ENCODE assay signal across 8 mouse cellular contexts in genomic region chr3:55242422-55243055, GRCm38 (mm10). TPM values are rescaled to one million over a fixed set of nuclear protein-coding genes. Genes with fewer than 3 reads are reported as not detected.
A peak's percentile ranks its signal among the peaks of the same experiment; 100 is the strongest.
DNase-seq lines count a peak whose midpoint lies in the region; ATAC-seq and TF ChIP-seq lines count a peak whose summit lies in the region.

No protein-coding gene starts in this region.

- peaks cover 4% of the 10 kb centered on the region; the same call in 1 of the 2 replicates for H3K4me1 ChIP-seq in lung, embryonic 14.5 days (ENCODE audit: insufficient read depth)

- DNase-seq in ES-CJ7 (ENCODE audit: low read depth, low spot score), result peak; percentile 70
- DNase-seq in cerebellum, adult 9-10 months, result peak; percentile 9
- peak; percentile 73 to 75 for DNase-seq in heart, postnatal 36 days
- DNase-seq in layer of hippocampus, adult 9-10 months (ENCODE audit: low spot score), result peak; percentile 58
- DNase-seq in lung, embryonic 14.5 days, result peak; percentile 86
- DNase-seq in retina, postnatal 1 day, result peak; percentile 90

- no peak overlapping the region for H3K27ac ChIP-seq in lung, embryonic 14.5 days (ENCODE audit: low read depth)

- H3K36me3 ChIP-seq in lung, embryonic 14.5 days (ENCODE audit: insufficient read depth), result no peaks in the 10 kb centered on the region

- intact Hi-C loops in heart, postnatal 36 days (cut with DNase I), result loop anchor here (5.0 to 10.0 kb wide), 3 partner anchors 50 to 112 kb away; no protein-coding TSS in a partner anchor

- H3K27me3 ChIP-seq in lung, embryonic 14.5 days (ENCODE audit: insufficient read depth, low read length), result peaks cover 14% of the 10 kb centered on the region

- H3K9ac ChIP-seq in lung, embryonic 14.5 days, result peak overlapping the region; percentile 57

- no peaks in the 10 kb centered on the region for H3K9me3 ChIP-seq in lung, embryonic 14.5 days (ENCODE audit: low read depth, low read length)

- peak overlapping the region; percentile 51 for H3K4me3 ChIP-seq in lung, embryonic 14.5 days (ENCODE audit: low read depth, low read length)

- peak; percentile 70 for ATAC-seq in frontal cortex, adult (ENCODE audit: low TSS enrichment)
- ATAC-seq in lung, embryonic 14.5 days (ENCODE audit: insufficient read depth), result peak; percentile 94
- no peak for ATAC-seq in CD4-positive, CD25-positive, alpha-beta regulatory T cell, adult 4 months

- WGBS in lung, embryonic 14.5 days, result under 1% methylated on average over 45 of the region's 45 CpGs

- peak; percentile 59 for TF ChIP-seq CTCF in lung, embryonic 14.5 days (IDR thresholded peaks at IDR 0.05; ENCODE audit: low read depth)

- peak overlapping the region; percentile 94 for H3K4me2 ChIP-seq in lung, embryonic 14.5 days

RNA-seq across cellular contexts. Expression of gene Dclk1, which starts 0.4 kb away (rescaled TPM):
- 1 to 10 TPM; 2.5 to 5.9 TPM for total RNA-seq in heart, postnatal 36 days (2021)
- 9.1 and 11.3 TPM in 2 replicates for polyA plus RNA-seq in lung, embryonic 14.5 days (2014; fragmentation: Nextera tagmentation; extraction: Ambion mirVana)
- under 1 TPM; 0.16 to 0.50 TPM for polyA plus RNA-seq in CD4-positive, CD25-positive, alpha-beta regulatory T cell, adult 4 months (2017; shearing (Covaris generic))

Comparison
In these comparisons a context has a peak if more than half of its experiments do, and no peak if none do; other contexts are left out.
1. DNase-seq: peak in every context shown above with its lines; median percentile 90 in retina, postnatal 1 day; 86 in lung, embryonic 14.5 days; 74 in heart, postnatal 36 days; 70 in ES-CJ7; 58 in layer of hippocampus, adult 9-10 months; 9 in cerebellum, adult 9-10 months.